Mouse (Mus musculus) frontal cortex, adult (tissue): ENCODE results near the gene Gpbp1.
A peak's percentile ranks its signal among the peaks of the same experiment; 100 is the strongest.

ENCODE experiments used
- ATAC-seq: cut with Nextera tagmentation; 2 replicates; pipeline ENCODE4 v1.9.2; 2017; ENCODE audit warnings: mild to moderate bottlenecking, moderate library complexity, mixed read lengths; ENCODE audit not compliant: low TSS enrichment

Gpbp1 gene

DNA sequence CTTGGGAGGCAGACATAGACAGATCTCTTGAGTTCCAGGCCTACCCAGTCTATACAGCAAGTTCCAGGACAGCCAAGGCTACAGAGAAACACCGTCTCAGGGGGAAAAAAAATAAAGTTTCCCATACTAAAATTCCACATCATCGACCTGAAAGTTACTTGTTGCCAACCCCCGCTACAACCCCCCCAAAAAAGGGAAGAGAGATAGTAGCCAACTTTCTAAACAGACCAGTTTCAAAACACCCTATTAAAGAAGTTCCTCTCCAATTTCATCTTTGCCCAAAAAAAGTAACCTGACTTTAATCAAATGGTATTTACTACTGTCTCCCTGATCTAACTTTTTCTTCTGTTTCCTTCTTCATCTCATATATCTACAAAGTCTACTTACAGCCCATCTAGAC is 22.6 kb downstream of the Gpbp1 start:
- ATAC-seq, result no peak

DNA sequence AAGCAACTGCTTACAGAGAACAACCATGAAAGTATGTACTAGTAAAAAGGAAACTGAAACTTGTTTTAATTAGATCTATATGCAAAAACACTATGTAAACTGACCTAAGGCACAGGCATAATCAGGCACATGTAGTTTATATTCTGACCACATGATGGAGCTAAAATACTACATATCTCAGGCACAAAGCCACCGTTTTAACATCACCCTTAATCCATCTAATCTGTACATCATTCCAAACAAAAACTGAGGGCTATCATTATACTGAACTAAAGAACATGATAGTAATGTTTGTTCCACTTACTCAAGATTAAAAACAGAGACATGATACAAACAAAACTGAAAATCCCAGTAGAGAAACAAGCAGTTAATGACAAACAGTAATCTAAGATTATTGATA is 28.5 kb downstream of the Gpbp1 start:
- ATAC-seq, result peak; percentile 87

DNA sequence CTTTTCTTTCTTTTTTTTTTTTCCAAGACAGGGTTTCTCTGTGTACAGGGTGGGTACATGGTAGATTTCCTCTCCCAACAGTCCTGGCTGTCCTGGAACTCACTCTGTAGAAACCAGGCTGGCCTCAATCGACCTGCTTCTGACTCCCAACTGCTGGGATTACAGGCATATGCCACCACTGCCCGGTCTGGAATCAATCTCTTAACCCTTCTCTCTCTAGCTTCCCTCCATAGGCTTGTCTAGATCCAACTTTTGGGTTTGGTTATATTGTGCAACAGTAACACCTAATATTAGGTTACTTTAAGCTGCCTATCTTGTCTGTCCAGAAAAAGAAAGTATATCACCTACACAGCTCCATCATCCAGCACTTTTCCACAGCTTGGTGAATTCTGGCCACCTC is 33.1 kb downstream of the Gpbp1 start:
- no peak for ATAC-seq

DNA sequence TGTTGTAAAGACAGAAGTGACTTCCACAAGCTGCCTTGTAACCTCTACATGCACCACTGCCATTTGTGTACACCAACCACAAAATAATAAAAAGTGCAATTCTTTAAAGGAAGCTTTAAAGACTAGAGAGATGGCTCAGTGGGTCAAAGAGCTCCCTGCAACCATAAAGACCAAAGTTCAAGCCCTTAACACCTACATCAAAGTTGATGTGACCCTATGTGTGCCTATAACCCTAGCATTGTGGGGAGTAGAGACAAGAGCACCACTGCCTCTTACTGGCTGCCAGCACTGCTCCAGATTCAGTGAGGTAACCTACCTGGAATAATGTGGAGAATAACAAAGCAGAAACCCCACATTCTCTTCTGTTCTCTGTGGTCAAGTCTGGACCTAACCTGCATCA is 45.6 kb downstream of the Gpbp1 start:
- no peak for ATAC-seq

DNA sequence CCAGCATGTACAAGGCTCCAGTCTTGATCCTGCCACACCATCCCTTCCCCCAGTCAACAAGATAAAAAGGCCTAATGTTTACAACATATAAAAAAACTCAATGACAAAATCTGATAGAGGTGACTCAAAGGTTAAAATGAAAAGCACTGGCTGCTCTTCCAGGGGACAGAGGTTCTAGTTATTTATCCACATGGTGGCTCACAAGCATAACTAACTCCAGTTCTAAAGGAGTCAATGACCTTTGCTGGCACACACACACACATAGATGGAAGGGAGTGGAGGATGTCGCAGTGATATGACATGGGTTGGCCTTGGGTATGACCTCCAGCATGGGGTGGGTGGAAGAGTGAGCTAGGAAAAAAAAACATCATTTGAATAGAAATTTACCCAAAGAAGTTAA is 58.7 kb downstream of the Gpbp1 start:
- no peak for ATAC-seq

DNA sequence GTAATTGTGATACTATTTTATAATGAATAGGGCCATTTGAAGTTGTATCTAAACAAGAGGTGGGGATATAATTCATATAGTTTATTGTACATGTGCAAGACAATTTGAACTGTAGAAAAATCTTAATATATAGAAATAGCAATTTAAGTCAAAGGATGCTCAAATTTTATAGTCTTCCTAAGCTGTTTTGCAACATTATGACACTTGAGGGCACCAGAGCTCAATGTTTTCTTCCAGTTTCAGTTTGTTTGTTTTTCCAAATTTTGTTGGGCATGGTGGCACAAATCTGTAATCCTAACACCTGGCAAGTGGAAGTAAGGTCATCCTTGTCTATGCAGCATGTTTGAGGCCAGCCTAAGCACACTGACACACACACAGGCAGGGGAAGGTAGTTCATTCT is 68.6 kb downstream of the Gpbp1 start:
- no peak for ATAC-seq

DNA sequence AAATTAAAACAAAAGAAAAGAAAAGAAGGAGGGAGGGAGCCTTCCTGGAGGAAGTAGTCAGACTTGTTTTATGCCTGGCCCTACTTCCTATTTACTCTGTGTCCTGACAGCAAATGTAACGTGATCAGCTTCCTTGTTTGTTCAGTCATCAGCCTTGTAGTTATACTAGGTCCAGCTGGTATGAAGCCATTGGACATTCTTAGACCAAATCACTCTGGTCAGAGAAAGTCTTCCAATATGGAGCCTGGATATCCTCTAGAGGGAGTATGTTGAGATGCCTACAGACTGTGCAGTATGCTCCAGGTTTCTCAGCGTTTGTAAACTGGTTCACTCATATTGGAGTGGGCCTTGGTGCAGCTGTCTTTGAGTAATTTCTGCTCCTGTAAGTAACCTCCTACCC is 71.8 kb downstream of the Gpbp1 start:
- ATAC-seq, result no peak

DNA sequence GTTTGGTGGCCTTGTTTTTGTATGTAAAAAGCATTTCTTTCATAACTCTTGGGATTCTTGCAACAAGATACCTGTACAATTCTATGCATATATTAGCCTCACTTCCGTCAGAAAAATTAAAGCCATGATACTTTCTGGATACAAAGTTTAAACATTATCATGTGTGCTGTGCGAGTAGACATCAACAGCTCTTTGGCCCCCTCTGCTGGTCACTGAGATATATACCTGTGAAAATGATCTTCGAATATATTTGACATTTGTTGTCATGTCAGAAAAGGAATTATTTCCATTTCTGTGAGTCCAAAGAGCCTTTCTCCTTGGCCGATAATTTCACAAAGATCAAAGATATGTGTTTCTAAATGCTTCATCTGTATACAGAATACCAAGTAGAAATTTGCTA is 76.8 kb downstream of the Gpbp1 start:
- peak; percentile 41; the same call in 1 of the 2 replicates for ATAC-seq

DNA sequence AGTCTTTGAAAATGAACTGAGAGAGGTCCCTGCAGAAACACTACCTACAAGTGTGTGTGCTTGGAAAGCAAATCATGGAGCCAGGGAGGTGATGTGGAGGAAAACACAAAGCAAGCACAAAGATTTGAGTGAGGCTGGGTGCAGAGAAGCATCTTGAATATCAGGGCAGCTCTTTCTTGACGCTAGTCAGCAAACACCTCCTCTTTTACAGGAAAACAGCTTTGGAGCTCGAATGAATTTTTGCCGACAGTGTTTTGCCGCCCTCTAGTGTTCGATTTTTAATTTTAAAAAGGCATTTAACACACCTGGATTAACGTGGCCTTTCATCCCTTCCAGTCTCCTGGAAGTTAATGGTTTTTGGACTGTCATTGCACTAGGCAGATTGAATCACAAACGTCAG is 79.1 kb downstream of the Gpbp1 start:
- ATAC-seq, result peak; percentile 51

DNA sequence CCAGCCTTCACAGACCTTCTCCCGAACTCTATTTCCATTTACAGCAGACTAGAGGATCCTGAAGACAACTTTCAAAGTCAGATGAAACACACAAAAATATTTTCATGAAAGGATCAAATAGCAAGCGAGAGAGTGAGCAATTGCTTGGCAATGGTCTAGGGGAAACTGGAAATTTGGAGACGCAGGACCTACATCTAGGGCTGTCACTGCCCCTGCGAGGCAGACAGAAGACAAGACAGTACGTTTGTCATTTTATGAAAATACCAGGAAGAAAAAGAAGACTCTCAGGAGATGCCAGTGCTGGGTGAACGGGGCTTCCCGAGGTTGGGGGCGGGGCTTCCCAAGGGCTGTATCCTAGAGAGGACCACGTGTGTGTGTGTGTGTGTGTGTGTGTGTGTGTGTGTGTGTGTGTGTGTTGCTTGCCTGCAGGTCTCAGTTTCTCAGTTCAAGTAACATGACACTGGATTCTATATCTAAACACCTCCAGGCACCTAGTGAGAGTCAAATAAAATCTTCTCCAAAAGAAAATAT is 83.0 kb downstream of the Gpbp1 start:
- ATAC-seq, result peak; percentile 51

DNA sequence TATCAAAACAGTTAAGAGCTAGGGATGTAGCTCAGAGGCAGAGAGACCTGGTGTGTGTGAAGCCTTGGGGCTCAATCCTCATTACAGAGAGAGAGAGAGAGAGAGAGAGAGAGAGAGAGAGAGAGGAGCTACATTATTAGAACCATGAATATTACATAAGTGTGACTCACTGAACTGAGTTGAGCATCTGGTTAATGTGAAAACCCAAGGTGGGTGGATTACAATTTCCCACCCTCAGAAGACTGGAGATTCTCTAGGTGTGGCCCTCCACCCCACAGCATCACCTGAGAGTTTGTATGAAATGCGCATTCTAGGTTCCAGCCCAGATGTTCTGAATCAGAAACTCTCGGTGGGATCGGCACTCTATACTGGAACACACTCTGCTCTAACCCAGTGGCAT is 84.0 kb downstream of the Gpbp1 start:
- peak; percentile 51 for ATAC-seq

DNA sequence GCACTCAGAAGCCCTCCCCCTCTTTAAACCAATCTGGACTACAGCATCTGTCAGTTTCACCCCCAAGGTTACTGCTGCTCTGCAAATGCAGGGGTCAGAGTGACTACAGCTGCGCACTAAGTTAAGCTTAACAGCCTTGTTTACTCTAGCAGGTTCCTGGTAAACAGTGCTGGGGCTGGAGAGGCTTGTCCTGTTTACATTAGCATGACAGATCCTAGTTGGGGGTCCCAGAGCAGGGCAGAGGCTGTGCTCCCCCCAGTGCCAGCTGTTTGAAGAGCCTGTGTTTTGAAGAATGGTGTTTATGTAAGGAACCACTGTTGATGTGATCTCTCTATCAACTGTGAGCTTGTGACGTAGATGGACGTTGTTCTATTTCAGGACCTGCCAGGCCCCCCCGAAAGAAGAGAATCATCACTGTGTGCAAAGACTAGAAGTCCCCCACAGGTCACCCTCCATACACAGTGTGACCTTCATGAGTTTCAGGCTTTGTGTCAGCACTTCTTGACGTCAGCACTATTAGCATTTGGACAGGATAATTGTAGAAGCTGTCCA is 92.2 kb downstream of the Gpbp1 start:
- no peak for ATAC-seq

DNA sequence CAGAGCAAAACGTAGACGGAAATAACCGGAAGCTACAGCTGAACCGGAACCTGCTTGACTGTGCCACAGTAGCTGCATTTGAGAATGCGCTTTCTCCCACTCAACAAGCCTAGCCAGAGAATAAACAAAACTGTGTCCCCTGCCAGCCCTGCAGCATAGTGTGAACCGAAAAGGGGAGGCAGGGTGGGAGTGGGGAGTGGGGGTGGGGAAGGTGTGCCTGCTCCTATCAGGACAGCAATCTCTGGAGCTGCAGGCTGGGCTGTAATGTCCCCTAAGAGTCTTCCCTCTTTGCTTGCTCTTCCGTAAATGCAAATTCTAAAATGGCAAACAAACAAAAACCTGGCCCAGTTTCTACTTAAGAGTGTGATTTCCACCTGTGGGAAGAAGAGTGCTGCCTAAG is 92.8 kb downstream of the Gpbp1 start:
- ATAC-seq, result no peak

DNA sequence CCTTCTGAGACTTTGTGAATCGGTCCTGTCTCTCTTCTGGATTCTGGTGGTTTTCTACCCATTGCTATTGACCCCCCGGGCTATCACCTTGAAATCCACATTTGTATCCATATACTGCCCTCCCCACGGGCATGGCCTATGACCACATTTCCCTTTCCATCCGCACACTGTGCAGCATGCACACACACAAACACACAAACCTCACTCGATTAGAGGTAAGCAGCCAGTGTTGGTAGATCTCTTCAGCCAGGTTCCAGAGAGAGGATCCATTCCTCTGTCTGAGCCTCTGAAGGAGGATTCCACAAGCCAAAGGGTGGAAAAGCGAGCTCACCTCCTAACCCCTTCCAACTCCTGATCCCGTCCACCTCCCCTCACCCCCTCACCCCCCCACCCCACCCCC is 94.4 kb downstream of the Gpbp1 start:
- no peak for ATAC-seq

DNA sequence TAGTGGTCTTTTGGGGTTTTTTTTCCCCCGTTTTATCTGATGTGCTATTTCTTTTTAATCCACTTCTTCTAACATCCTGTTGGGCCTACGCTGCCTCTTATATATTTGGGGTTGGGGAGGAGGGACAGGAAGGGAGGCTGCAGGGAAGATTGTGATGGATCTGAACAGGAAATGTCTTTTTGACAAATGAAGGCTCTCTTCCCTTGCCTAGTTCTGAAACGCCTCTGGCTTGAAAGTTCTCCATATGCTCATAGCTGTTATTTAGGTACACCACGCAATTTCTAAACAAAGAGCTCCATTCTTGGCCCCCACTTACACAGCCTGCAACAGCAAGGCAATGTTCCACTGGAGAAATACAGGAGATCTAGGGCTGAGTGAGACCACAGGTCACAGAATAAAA is 95.0 kb downstream of the Gpbp1 start:
- peak; percentile 78 for ATAC-seq

DNA sequence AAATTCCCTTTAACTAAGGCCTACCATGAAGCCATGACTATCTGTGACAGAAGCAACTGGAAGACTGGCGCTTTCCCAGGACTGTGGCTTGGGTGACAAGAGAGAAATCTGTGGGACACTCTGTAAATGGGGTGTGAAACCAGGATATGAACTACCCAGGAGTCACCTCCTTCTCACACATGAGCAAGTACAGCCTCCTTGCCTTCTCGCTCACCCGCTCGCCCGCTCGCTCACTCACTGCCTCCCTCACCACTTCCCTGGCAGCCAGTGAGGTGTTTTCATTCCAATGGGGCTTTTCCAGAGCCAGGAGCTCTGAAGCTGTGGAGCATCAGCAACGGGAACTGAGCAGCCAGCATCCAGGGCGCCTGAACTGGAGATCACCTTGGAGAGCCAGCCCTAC is 95.6 kb downstream of the Gpbp1 start:
- ATAC-seq, result peak; percentile 91

DNA sequence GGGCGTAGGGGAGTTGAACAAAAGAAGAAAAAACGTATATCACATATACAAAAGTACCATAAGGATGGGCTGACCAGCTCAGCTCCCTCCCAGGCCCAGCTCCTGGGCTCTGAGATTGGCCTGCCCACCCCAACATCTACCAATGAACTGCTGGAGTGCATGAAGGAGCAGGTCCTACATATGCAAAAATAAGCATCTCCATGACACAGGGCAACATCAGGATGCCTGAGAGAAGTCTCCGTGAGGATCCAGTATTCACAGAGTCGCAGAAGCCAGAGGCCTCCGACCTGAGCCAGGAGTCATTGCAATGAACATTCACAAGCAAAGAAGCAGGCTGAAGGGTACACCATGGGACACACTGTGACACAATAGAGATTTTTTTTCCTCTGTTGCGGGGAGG is 96.5 kb downstream of the Gpbp1 start:
- ATAC-seq, result no peak

DNA sequence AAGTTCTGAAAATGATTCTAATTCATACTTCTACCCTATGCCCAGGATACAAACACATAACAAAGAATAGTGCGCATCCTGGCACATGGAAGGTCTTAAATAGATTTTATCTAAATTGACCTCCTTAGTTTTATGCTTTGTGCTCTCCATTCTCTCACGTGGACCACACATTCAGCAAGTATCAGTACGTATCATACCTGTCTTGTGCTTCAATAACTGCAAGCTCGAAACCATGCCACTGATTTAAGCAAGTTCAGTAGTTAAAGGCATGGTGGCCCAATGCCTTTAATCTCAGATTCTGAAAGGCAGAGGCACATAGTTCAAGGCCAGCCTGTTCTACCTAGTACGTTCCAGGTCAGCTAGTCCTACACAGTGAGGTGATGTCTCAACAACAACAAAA is 98.5 kb downstream of the Gpbp1 start:
- ATAC-seq, result no peak

DNA sequence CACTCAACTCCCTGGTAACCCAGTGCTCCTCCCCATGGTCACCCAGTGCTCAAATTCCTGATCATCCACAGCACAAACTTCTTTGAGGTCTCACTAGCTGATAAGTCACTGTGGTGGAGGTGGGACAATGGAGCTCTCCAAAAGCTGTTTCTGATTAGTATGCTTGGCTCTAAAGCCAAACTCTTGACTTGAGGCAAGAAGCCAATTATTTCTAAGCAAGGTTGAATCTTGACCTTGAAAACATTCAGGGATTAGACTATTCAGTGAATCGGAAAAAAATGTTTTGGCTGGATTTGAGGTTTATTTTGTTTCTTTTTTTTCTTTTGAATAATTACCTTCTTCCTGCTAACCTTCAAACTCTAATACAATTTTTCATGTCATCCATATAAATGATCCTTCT is 98.9 kb downstream of the Gpbp1 start:
- no peak for ATAC-seq

DNA sequence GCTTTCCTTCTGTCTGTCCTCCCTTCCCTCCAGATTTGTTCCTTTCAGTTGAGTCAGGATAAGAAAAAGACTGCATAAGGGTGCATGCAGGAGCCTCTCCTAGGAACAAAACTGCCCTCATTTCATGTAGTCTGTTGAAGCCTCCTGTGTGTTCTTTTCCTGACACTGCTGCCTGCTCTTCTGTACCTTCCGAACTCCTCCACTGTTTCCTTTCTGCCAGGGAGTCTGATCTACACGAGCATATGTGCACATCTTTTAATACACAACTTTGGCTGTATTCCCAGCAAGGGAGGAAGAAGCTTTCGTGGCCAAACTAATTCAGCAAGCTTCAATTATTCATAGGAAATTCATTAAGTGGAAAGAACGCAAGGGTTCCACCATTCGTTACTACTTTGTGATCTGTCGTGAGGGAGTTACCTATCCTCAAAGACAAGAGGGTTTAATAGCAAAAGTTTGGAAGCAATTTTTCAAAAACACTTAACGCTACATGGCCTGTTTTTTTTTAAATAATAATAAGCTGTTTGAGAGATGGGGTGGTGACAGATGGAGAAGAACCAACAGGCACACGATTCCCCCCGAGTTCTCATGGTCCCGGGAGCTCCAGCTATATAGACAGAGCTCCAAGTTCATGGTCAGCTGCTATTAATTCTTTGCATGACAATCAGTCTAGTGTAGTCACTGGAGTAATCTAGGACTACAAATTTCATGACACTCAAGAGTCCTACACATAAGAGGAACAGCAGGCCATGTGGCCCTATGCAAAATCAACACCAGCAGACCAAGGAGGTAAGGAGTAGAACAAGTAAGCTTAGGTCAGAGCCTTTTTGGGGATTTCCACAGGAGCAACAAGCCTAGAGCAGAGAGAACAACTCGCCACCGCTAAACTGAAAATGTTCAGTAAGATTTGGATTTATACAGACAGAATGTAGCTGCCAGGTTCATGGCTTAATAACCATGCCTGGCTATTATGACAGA is 105.6 kb downstream of the Gpbp1 start:
- ATAC-seq, result peak; percentile 85
